Mouse (Mus musculus) kidney, embryonic 16.5 days (tissue): ENCODE data around the gene Sulf2. TPM values are rescaled to one million over a fixed set of nuclear protein-coding genes. Genes with fewer than 3 reads are reported as not detected.

ENCODE experiments used
- ATAC-seq: fragments of 200-750 bp; cut with Nextera tagmentation; 2 replicates; pipeline ENCODE4 v1.8.0; 2017; ENCODE audit warnings: moderate TSS enrichment; ENCODE audit not compliant: low FRiP score, low TSS enrichment
- H3K27ac ChIP-seq: fragments of 300-500 bp; sonication (generic); 2 replicates; pipeline ENCODE4 v1.5.1; 2014; ENCODE audit warnings: low read length
- H3K27me3 ChIP-seq: fragments of 300-500 bp; sonication (generic); 2 replicates; pipeline ENCODE4 v1.6.1; 2014; ENCODE audit warnings: low read length, control low read depth, mixed read lengths; ENCODE audit not compliant: insufficient read depth
- H3K36me3 ChIP-seq: fragments of 300-500 bp; sonication (generic); 2 replicates; pipeline ENCODE4 v1.6.1; 2014; ENCODE audit warnings: low read length, control low read depth, mixed read lengths; ENCODE audit not compliant: insufficient read depth
- H3K4me1 ChIP-seq: fragments of 300-500 bp; sonication (generic); 2 replicates; pipeline ENCODE4 v1.6.1; 2014; ENCODE audit warnings: low read length, control low read depth, mixed read lengths; ENCODE audit not compliant: insufficient read depth
- H3K4me2 ChIP-seq: fragments of 300-500 bp; sonication (generic); replicated peaks from 2 replicates; pipeline ENCODE4 v1.6.1; 2014; ENCODE audit warnings: low read depth, low read length
- H3K4me3 ChIP-seq: fragments of 300-500 bp; sonication (generic); 2 replicates; pipeline ENCODE4 v1.5.1; 2014; ENCODE audit warnings: mild to moderate bottlenecking, low read length
- H3K9ac ChIP-seq: fragments of 300-500 bp; sonication (generic); replicated peaks from 2 replicates; pipeline ENCODE4 v1.6.1; 2014; ENCODE audit warnings: low read length
- H3K9me3 ChIP-seq: fragments of 300-500 bp; sonication (generic); 2 replicates; pipeline ENCODE4 v1.6.1; 2016; ENCODE audit warnings: low read length, control low read depth
- WGBS: fragments of 180-500 bp; shearing (Covaris S2); extraction: QIAGEN DNeasy Blood & Tissue Kit; methylation state at CpG from one replicate; pipeline ENCODE4 v1.1.7; 2014; 5-methylcytosine and 5-hydroxymethylcytosine counted together
- polyA plus RNA-seq: library from polyadenylated mRNA; unstranded; fragments of >200 nt; fragmentation: Nextera tagmentation; extraction: Ambion mirVana; gene quantifications from 2 replicates; pipeline ENCODE4 v1.2.1, GENCODE M21; 2015

Gene Sulf2
- polyA plus RNA-seq, 1 experiment from 2014 or later = 52.7 TPM

DNA sequence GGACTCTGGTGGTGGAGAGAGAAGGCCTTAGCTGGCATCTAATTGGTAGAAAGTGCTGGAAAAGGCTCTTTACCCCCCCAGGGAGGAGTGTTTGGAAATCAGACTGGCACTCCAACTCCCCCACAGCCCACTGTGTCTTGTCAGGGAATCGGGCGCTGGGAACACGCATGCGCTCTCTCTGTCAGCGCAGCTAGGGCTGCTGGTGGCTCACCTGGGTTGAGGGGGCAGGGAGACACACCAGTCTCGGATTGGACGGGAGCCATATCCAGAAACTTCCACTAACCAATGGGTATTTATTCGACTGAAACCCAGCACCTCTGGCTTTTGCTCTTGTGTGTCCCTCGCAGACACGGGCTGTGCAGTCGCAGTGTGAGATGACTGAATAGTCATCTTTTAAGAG, 42.5 kb downstream of the Sulf2 start:
- Histone ChIP-seq H3K27me3 (no peaks in the 10 kb centered on the region), H3K4me3 (no peak overlapping the region), H3K36me3 (peaks cover 11% of the 10 kb centered on the region; the same call in 1 of the 2 replicates), H3K4me1 (peaks cover 35% of the 10 kb centered on the region), H3K27ac (no peak overlapping the region), H3K9ac (0 out of 2 replicates have a peak overlapping the region, but pooled peaks have one; percentile 6), H3K9me3 (no peaks in the 10 kb centered on the region), H3K4me2 (no peak overlapping the region)
- no peak for ATAC-seq
- WGBS = 85% methylated on average over 11 of the region's 11 CpGs

DNA sequence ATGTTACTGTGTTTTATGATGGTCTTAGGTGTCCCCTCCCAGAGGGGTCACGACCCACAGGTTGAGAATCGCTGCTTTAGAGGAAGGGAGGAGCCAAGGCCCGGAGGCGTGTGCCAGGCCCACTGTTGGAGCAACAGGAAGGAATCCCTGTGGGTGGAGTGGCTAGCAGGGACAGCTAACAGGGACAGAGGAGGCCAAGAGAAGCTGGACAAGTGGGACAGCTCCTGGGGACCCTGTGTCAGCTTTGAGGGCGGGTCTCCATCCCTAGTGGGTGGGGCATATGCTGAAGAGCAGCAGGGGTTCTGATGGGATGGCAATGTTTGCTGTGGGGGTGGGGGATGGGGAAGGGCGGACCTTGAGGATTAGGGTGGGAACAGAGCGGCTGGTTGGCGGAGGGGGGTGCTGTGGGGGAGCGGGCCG, 43.6 kb downstream of the Sulf2 start:
- Histone ChIP-seq H3K9ac (no peak overlapping the region), H3K27me3 (no peaks in the 10 kb centered on the region), H3K4me2 (no peak overlapping the region), H3K4me1 (peaks cover 35% of the 10 kb centered on the region), H3K36me3 (peaks cover 9% of the 10 kb centered on the region; the same call in 1 of the 2 replicates), H3K4me3 (no peak overlapping the region), H3K9me3 (no peaks in the 10 kb centered on the region), H3K27ac (no peak overlapping the region)
- no peak for ATAC-seq
- WGBS = 39% methylated on average over 10 of the region's 10 CpGs

DNA sequence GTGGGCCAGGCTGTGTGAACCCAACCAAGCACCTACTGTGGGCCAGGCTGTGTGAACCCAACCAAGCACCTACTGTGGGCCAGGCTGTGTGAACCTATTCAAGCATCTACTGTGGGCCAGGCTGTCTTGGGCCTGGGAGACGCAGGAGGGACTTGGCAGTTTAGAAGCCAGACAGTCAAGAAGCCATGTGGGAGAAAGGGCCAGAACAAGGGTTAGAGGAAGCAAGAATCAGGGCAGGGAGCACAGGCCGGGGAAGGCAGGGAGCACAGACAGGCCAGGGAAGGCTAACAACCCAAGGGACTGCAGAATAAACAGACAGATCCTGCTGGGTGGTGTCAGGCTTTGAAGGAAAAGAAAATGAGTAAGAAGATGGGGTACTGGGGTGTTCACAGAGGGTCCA, 44.2 kb downstream of the Sulf2 start:
- Histone ChIP-seq H3K4me3 (no peak overlapping the region), H3K9ac (no peak overlapping the region), H3K36me3 (peaks cover 6% of the 10 kb centered on the region; the same call in 1 of the 2 replicates), H3K4me2 (no peak overlapping the region), H3K4me1 (peaks cover 33% of the 10 kb centered on the region), H3K9me3 (no peaks in the 10 kb centered on the region), H3K27me3 (no peaks in the 10 kb centered on the region), H3K27ac (no peak overlapping the region)
- WGBS = 55% methylated on average over 2 of the region's 2 CpGs
- no peak for ATAC-seq

DNA sequence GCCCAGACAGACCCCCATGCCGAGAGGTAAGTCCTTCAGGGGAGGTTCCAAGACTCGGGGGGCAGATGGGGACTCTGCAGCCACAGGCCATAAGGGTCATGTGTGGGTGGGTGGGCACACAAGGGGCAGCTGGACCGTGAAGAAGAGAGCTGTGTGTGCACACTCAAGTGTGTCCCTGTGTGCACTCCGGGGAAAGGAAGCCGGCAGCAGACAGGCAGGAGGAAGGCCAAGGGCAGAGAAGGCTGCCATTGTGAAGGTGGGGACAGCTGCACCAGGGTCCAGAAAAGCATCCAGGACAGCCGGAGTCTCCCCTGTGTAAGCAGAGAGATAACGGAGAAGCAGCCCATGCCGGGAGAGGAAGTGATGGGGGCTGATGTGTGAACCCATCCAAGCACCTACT, 44.7 kb downstream of the Sulf2 start:
- Histone ChIP-seq H3K9me3 (no peaks in the 10 kb centered on the region), H3K4me3 (no peak overlapping the region), H3K27ac (no peak overlapping the region), H3K27me3 (no peaks in the 10 kb centered on the region), H3K36me3 (peaks cover 6% of the 10 kb centered on the region; the same call in 1 of the 2 replicates), H3K9ac (no peak overlapping the region), H3K4me1 (peaks cover 29% of the 10 kb centered on the region), H3K4me2 (no peak overlapping the region)
- 47% methylated on average over 8 of the region's 8 CpGs for WGBS
- ATAC-seq = peak; percentile 37; the same call in 1 of the 2 replicates

DNA sequence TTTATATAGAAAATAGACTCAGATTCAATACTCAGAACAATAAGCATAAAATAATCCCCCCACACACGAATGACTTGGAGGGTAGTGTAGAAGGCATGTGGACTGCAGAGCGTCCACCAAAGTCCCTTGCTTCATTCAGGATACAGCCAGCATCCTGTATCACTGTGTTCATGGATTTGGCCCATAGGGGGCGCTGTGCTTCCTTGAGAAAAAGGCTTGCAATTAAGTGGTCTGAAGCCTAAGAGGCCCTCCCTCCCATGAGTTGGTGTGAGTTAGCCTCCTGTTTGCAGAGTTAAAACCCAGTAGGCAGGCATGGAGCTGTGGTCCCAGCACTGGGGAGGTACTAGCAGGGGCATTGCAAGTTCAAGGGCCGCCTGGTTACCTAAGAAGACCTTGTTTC, 47.1 kb downstream of the Sulf2 start:
- peaks cover 25% of the 10 kb centered on the region for H3K4me1 ChIP-seq
- no peak overlapping the region for H3K27ac ChIP-seq
- H3K4me2 ChIP-seq = no peak overlapping the region
- H3K36me3 ChIP-seq = no peaks in the 10 kb centered on the region
- WGBS = 26% methylated on average over 4 of the region's 4 CpGs
- no peaks in the 10 kb centered on the region for H3K27me3 ChIP-seq
- no peak overlapping the region for H3K4me3 ChIP-seq
- no peaks in the 10 kb centered on the region for H3K9me3 ChIP-seq
- no peak for ATAC-seq
- no peak overlapping the region for H3K9ac ChIP-seq

DNA sequence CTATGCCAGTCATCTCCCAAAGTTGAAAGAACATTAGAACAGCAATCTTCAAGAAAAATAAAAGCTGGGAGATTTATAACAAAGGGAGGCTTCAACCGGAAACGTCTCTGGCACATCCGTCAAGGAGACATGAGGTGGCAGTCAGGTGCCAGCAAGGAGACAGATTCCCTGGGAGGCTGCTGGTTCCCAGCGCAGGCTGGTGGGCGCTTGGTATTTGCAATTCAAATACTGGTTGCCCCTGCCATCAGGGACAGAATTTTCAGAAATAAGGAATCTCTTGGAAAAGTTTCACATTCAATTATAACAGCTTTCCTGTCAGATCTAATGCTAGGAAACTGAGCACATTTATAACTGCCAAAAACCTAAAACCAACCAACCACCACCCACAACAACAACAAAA, 47.6 kb downstream of the Sulf2 start:
- Histone ChIP-seq H3K4me2 (no peak overlapping the region), H3K36me3 (no peaks in the 10 kb centered on the region), H3K9ac (no peak overlapping the region), H3K27ac (no peak overlapping the region), H3K4me1 (peaks cover 22% of the 10 kb centered on the region), H3K4me3 (no peak overlapping the region), H3K27me3 (no peaks in the 10 kb centered on the region), H3K9me3 (no peaks in the 10 kb centered on the region)
- 79% methylated on average over 5 of the region's 5 CpGs for WGBS
- ATAC-seq = no peak

DNA sequence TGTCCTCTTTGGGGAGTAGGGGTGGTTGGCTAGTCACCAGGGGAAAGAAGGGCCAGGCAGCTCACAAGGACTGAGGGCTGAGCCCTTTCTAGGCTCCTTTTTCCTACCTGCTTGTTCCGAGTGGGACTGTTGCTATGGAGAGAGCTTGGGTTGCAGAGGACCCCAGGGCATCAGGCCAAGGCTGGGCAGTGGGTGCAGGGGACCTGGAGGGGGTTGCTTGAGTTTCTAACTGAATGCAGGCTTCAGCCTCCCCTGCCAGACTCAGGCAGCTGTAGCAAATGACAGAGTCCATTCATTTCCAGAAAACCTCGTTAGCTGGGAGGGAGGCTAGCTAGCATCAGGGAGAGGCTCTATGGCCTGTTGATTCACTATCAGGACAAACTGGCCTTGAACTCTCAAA, 48.8 kb downstream of the Sulf2 start:
- Histone ChIP-seq H3K4me3 (no peak overlapping the region), H3K27ac (no peak overlapping the region), H3K9me3 (no peaks in the 10 kb centered on the region), H3K9ac (no peak overlapping the region), H3K27me3 (no peaks in the 10 kb centered on the region), H3K4me2 (no peak overlapping the region), H3K36me3 (no peaks in the 10 kb centered on the region), H3K4me1 (peaks cover 12% of the 10 kb centered on the region)
- no peak for ATAC-seq
- 77% methylated on average over 2 of the region's 2 CpGs for WGBS

DNA sequence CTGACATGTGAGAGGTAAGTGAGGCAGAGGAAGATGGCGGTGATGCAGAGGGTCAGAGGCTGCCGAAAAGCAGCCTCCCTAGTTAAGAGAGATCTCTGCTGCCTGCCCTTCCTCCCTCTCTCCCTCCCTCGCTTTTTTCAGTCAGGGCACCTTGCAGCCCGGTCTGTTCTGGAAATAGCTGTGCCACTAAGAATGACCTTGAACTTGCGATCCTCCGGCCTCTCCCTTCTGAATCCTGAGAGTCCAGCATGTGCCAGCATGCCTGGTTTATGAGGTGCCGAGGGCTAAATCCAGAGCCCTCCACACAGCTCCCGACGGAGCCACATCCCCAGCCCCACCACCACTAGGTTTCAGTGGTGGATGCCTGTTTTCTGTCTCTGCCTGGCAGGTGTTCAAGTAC, 49.6 kb downstream of the Sulf2 start:
- no peak overlapping the region for H3K27ac ChIP-seq
- H3K4me2 ChIP-seq = no peak overlapping the region
- H3K36me3 ChIP-seq = no peaks in the 10 kb centered on the region
- no peak overlapping the region for H3K9ac ChIP-seq
- H3K27me3 ChIP-seq = no peaks in the 10 kb centered on the region
- H3K4me1 ChIP-seq = peaks cover 5% of the 10 kb centered on the region; the same call in 1 of the 2 replicates
- no peaks in the 10 kb centered on the region for H3K9me3 ChIP-seq
- 60% methylated on average over 9 of the region's 9 CpGs for WGBS
- no peak for ATAC-seq
- no peak overlapping the region for H3K4me3 ChIP-seq

DNA sequence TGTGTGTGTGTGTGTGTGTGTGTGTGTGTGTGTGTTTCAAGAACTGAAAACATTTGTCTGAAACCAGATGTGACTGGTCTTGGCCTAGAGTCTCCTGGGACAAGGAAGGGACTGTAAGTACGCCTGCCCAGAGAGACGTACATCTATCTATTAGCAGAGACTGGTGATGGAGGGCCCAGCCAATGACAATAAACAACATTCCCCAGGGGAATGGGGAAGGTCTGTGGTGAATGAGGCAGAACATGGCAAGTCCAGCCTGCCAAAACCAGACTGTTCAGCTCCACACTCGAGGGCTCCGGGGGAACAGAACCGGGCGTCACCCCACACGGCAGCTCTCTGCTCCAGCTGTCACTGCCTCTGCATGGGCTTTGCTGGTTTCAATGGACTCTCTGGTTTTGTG, 52.6 kb downstream of the Sulf2 start:
- Histone ChIP-seq H3K9ac (no peak overlapping the region), H3K9me3 (no peaks in the 10 kb centered on the region), H3K36me3 (no peaks in the 10 kb centered on the region), H3K4me2 (no peak overlapping the region), H3K27me3 (no peaks in the 10 kb centered on the region), H3K4me3 (no peak overlapping the region), H3K4me1 (peaks cover 3% of the 10 kb centered on the region; the same call in 1 of the 2 replicates), H3K27ac (no peak overlapping the region)
- peak; percentile 60; the same call in 1 of the 2 replicates for ATAC-seq
- WGBS = 41% methylated on average over 7 of the region's 7 CpGs

DNA sequence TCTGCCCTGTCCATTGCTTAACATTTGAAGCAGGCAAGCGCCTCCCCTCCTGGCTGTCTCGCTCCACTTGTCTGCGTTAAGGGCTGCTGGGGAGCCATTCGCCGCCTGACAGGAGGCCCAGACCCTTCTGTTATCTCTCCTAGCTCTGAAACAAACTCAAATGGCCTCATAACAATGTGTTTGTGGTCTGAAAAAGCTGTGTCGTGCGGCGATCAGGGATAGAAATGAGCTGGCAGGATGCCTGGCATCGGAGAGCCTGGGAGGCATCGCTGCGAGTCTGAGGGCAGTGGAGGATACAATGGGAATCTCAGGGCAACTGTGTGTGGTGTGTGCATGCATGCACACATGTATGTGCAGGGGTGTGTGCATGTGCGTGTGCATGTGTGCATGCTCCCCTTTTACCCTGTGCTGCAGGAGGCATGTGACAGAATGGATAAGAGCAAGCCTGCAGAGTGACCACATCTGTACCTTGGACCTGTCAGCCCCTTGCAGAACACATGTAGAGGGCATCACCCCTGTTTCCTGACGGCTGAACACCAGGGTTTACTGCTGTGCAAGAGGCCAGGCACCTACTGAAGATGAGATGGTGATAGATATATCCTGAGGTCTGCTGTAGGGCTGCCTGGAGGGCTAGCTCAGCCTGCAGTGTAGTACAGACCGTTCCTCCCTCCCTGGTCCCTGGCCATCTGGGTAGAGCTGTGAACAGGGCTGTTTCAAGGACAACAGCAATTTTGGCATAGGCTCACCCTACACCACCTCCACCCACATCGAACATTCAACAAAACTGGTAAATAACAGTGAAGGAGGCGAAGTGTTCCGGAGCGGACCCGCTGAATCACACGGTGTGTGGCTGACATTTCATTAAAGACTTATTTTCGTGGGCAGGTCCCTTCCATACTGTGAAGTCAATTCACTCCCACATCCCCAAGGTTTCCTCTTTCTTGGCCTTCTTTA, 54.9 kb downstream of the Sulf2 start:
- Histone ChIP-seq H3K27ac (no peak overlapping the region), H3K27me3 (no peaks in the 10 kb centered on the region), H3K36me3 (no peaks in the 10 kb centered on the region), H3K9me3 (no peaks in the 10 kb centered on the region), H3K9ac (no peak overlapping the region), H3K4me3 (no peak overlapping the region), H3K4me2 (no peak overlapping the region), H3K4me1 (peaks cover 3% of the 10 kb centered on the region; the same call in 1 of the 2 replicates)
- WGBS = 79% methylated on average over 21 of the region's 21 CpGs
- no peak for ATAC-seq
